Mouse (Mus musculus) embryo, embryonic 11.5 days (tissue): ENCODE measurements around the gene C530008M17Rik.

ENCODE experiments used
- DNase-seq: peaks from one replicate; pipeline ENCODE4 v3.0.0-alpha.2; 2012; ENCODE audit warnings: low read depth, low spot score

The C530008M17Rik gene

GRCm38 (mm10) chr5:76656212-76656611 is at the start of gene C530008M17Rik:
TSS of gene C530008M17Rik (plus strand) at chr5:76656512.
- DNase-seq: no peak

- DNase-seq: no peak
Observed at GRCm38 (mm10) chr5:76609702-76610370, 46.5 kb upstream of the C530008M17Rik start.

GRCm38 (mm10) chr5:76612867-76613499 is 43.3 kb upstream of the C530008M17Rik start:
- DNase-seq: peak; percentile 3

- DNase-seq: no peak
Observed at GRCm38 (mm10) chr5:76615276-76615675, 41.0 kb upstream of the C530008M17Rik start.

- no peak for DNase-seq
Observed at GRCm38 (mm10) chr5:76616196-76616747, 40.0 kb upstream of the C530008M17Rik start.

- DNase-seq: no peak
Observed at GRCm38 (mm10) chr5:76618750-76619149, 37.6 kb upstream of the C530008M17Rik start.

- no peak for DNase-seq
Observed at GRCm38 (mm10) chr5:76623759-76624158, 32.6 kb upstream of the C530008M17Rik start.

- DNase-seq: no peak
Observed at GRCm38 (mm10) chr5:76627770-76628169, 28.5 kb upstream of the C530008M17Rik start.

GRCm38 (mm10) chr5:76634012-76634411 is 22.3 kb upstream of the C530008M17Rik start:
- DNase-seq: no peak

GRCm38 (mm10) chr5:76635592-76635991 is 20.7 kb upstream of the C530008M17Rik start:
- no peak for DNase-seq

GRCm38 (mm10) chr5:76642076-76642475 is 14.2 kb upstream of the C530008M17Rik start:
- DNase-seq: no peak

GRCm38 (mm10) chr5:76644234-76644633 is 12.1 kb upstream of the C530008M17Rik start:
- DNase-seq: no peak

GRCm38 (mm10) chr5:76645091-76645868 is 11.0 kb upstream of the C530008M17Rik start:
- no peak for DNase-seq

- DNase-seq: no peak
Observed at GRCm38 (mm10) chr5:76649897-76650296, 6.4 kb upstream of the C530008M17Rik start.

- no peak for DNase-seq
Observed at GRCm38 (mm10) chr5:76651151-76651725, 5.1 kb upstream of the C530008M17Rik start.

GRCm38 (mm10) chr5:76657245-76658083 is 1.2 kb downstream of the C530008M17Rik start:
- peak; percentile 49 for DNase-seq

- DNase-seq: peak; percentile 16
Observed at GRCm38 (mm10) chr5:76658084-76658934, 2.0 kb downstream of the C530008M17Rik start.

GRCm38 (mm10) chr5:76659958-76660635 is 3.8 kb downstream of the C530008M17Rik start:
- DNase-seq: no peak

- no peak for DNase-seq
Observed at GRCm38 (mm10) chr5:76661310-76661709, 5.0 kb downstream of the C530008M17Rik start.
